Mouse (Mus musculus): ENCODE results near the gene Sp2.

The Sp2 gene

GRCm38 (mm10) chr11:96969746-96970145 is 13.0 kb downstream of the Sp2 start:
- DNase-seq, result no peak

- DNase-seq, result no peak
Measured at GRCm38 (mm10) chr11:96969280-96969722, 13.5 kb downstream of the Sp2 start.

DNA sequence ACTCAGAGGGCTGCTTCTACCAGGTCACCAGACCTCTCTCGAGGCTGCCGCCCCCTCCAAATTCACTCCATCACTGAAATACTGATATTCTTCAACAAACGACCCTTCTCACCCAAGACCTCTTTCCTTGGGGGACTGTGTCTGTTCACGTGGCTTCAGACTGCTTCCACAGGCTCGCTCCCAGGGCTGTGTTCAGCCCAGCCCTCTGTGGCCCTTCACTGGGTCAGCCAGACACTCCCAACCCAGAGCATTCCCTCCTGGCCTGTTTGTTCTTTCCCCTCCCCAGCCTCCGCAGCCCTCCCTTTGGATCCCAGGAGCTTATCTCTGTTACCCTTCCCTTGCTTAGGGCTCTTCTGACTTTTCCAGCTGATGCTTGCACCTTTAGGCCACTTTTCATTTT is 14.3 kb downstream of the Sp2 start:
- DNase-seq, result no peak

DNA sequence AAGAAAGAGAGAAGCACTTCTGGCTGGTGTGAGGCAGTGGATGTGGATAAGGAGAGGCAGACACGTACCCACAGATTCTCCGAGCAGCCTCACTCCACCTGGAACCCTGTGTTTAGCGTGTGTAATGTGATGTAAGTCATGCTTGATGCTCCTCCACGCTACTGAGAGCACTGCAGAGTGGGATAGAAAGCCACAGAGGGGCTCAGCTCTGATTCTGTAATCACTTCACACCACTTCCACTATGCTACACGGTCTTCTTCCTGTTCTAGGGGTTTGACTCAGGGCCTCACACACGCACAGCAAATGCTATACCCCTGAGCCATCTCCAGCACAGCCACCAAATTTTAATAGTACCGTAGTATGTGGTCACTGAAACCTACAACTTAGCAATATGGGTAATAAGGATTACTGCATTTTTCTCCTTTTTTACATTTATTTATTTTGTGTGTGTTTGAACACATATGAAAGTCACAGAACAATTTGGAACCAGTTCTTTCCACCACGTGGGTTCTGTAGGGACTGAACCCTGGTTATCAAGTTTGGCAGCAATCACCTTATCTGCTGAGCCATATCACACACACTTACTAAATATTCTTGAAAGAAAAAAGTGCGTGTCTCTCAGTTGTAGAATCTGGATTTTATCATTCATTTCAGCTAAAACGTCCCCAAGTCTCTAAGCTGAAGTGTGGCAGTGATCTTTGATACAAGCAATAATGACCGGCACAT is 15.1 kb downstream of the Sp2 start:
- DNase-seq, result no peak

- DNase-seq, result no peak
Measured at GRCm38 (mm10) chr11:96966914-96967543, 15.7 kb downstream of the Sp2 start.

- DNase-seq, result no peak
Measured at GRCm38 (mm10) chr11:96966172-96966571, 16.6 kb downstream of the Sp2 start.

- DNase-seq, result peak; percentile 85
Measured at GRCm38 (mm10) chr11:96963580-96963979, 19.2 kb downstream of the Sp2 start.

DNA sequence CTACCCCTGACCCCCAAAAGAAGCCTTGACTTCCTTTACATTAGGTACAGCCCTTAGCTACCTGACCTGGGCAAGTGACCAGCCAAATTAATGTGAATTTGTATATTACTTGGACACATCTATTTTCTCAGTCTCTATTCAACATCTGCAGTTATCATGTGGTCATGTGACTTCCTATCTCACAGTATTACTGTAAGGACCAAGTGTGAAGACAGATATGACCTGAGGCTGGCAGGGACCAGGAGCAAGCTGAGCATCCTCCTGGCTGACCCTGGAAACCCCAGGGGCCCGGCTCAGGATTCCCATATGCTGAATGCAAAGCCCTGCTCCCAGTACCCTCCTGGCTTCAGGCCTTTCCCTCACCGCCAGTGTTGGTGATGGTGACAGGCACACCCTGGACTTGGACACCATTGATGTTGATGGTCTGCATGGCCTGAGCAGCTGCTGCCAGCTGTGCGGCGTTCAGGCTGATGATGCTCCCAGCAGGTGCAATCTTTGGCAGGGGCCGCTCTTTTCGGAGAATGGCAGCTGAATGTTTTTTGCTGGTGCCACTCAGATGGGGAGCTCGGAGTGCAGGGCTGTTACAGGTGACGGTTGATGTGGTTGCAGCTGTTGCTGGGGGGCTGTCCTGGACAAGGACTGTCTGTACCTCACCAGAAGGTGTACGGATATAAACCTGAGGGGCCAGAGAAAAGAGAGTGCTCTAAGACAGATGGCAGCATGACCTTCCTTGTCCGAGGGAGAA is 25.5 kb downstream of the Sp2 start:
- no peak for DNase-seq

DNA sequence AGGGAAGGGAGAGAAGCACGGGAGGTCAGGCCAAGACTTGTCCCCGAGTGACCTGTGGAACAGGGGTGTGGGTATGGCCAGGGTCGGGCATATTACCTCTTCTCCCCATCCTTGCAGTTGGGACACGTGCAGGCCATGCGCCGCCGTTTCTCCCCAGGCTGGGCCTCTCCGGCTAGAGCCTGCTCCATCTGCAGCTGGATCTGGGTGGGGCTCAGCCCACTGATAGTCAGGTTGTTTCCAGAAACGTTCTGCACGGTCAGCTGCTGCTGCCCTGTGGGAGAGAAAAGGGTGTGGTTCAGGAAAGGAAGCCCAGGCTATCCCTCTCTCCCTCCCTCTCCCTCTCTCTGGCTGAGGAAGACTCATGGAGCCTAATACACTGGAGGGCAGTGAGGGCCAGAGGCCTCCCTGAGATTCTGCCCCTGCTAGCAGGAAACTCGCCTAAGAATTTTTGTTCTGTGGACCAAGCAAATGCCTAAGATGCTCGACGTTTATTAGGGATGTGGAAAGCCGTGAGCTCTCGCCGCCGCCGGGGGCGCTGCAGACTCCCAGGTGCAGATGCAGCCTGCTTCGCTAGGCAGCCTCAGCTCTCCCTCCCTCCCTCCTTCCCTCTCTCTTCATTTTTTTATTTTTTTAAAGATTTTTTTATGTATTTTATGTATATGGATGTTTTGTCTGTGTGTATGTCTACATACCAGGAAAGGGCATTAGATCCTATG is 26.6 kb downstream of the Sp2 start:
- no peak for DNase-seq

DNA sequence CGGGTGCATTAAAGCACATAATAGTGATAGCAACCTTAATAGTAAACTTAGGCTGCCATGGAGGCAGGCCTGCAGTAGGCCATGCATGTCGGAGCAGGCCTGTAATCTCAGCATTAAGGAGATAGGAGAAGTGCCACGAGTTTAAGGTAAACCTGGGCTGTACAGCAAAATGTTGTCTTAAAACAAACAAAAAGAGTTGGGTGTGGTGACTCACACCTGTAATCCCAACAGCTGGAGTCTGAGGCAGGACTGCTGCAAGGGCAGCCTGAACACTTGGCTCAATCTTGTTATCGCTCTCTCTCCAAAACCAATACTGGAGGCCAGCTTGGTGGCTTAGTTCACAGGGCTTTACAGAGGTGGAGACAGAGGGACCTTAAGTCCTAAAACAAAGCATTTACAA is 27.7 kb downstream of the Sp2 start:
- DNase-seq, result no peak

- no peak for DNase-seq
Measured at GRCm38 (mm10) chr11:96952896-96953295, 29.9 kb downstream of the Sp2 start.

DNA sequence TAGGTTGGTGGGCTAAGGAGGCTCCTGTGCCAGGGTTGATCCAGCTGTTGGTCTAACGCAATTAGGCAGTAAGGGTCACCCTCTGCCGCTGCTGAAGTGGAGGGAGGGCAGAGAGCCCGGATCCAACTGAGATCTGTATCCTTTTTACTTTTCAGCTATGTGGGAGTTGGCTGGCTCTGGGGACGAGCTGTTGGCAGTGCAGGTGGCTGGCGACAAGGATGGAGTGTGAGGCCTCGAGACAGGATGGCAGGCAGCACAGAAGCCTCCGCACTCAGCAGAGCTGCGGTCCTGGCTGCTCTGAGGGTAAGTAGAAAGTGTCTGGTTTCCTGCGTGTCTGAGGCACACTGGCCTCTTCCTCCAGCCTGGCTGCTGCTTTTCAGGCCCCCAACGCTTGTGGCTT is 30.3 kb downstream of the Sp2 start:
- DNase-seq, result no peak

DNA sequence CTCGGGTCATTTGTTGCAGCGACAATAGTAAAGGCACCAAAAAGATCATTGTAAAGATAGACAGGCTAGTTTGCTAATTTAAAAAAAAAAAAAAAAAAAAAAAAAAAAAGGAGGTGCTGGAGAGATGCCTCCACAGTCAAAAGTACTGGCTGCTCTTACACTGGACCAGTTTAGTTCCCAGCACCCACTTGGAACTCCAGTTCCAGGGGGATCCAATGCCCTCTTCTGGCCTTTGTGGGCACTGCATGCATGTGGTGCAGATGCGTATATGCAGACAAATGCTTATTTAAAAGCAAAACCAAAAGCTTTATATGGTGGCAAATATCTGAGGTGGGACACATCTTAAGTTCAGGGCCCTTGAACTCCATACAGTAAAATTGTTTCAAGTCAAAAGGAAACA is 32.0 kb downstream of the Sp2 start:
- no peak for DNase-seq

DNA sequence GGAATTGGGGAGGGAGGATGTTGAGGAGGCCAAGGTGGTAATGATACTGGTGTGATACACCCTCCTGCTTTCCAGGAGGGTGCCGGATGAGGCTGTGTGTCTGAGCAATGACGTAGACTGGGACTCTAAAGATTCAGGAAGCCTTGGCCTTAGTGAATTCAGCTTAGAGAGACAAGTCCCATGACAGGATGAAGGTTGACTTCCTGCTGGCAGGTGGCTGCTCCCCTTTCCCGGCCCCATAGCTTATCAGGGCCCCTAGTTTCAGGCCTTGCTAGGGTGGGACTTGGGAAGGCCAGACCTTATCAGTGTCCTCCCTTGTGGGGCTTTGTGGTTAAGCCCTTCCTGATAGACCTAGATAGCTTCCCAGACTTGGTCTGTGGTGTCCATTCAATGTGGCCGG is 34.9 kb downstream of the Sp2 start:
- no peak for DNase-seq

- DNase-seq, result no peak
Measured at GRCm38 (mm10) chr11:96946498-96946897, 36.3 kb downstream of the Sp2 start.

DNA sequence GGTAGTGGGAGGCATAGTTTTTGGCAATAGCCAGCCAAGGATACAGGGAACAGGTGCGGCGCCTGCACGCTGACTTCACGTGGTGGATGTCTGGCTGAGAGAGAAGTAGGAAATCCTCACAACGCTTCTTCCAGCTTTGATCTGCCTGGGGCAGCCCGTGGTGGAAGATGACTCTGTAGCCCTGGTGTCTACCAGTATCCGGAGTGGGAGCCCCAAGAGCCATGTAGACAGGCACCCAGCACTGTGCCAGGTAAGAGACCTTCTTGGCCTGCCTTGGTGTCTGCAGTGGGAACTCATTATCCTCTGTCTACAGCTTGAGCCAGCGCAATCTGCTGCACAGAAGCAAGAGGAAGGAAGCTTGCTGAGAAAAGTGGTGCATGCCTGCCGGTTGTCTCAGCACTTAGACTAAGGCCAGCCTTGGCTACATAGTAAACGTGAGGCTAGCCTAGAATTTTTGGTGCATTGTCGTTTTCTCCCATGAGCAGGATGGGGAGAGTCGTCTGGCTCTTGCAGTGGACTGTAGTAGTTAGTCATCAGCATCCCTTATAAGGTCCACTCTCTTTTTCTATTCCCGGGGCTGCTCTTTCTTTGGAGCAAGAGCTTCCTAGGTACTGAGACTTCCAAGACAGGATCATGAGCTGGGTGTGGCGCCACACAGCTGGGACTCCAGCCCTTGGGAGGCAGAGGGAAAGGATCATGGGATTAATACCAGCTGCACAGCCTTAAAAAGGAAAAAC is 37.7 kb downstream of the Sp2 start:
- no peak for DNase-seq

DNA sequence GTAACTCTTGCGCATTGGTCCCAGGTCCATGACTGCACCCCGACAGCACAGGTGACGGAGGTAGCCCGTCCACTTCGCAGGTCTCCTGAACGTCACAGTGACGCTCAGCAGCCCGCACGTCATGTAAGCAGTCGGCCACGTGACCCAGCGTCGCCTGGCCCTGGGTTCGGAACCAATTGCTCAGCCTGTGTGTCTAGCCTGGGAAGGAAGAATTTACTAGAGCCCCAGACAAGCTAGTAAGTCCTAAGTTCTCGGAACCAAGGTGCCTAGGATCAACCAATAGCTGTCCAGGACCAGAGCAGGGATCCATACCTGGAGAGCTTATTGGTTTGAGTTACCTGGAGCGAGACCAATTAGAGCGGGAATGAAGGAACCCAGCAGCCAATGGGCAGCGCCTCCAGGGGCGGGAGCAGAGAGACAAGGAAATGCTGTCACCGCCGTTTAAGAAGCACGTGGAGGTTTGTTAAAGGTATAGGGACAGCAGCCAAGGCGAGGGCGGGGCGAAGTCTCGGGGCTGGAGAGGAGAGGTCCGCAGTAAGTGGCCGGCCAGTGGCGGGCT is 38.9 kb downstream of the Sp2 start, which contains the start of gene Pnpo:
TSS of gene Pnpo (minus strand) at position 241 of the 559 bp plus-strand sequence.
- DNase-seq, result peak; percentile 96

DNA sequence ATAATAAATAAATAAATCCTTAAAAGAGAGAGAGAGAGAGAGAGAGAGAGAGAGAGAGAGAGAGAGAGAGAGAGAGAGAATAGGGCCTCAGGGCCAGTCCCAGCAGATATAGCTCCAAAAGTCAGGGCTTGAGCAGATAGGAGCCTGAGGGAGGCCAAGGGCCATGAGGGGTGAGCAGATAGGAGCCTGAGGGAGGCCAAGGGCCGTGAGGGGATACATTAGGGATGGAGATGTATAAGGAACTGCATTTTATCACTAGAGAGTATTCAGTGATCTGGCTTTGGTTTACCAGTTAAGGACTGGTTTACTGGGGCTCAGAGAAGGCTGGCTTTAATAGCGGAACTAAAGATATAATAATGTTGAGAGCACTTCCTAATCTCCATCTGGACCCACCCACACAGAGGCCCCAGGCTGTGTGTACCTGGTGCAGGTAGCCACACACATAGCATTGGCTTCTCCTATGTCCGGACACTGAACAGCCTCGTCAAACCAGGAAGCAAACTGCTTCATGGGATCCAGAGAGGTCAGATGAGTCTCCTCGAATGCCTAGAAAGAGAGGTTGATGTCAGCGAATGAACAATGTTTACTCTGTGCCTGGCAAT is 40.7 kb downstream of the Sp2 start:
- DNase-seq, result no peak

GRCm38 (mm10) chr11:96940578-96941465 is 41.9 kb downstream of the Sp2 start:
- no peak for DNase-seq

DNA sequence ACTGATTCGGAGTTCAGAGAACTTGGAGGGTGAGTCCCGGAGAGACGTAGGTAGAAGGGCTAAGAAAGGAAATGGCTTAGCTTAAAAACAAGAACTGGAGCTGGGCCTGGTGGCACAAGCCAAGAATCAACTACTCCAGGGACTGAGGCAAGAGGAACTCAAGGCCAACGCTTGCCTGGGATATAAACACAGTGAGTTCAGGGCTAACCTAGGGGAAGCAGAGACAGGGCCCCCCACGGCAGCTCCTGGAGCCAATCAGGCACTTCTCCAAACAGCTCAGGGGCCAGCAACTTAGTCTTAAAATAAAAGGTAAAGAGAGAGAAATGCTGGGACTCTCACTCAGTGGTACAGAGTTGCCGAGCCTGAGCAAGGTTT is 44.3 kb downstream of the Sp2 start:
- no peak for DNase-seq
